Mouse (Mus musculus) adrenal gland, adult 18-20 months (tissue): ENCODE data around the gene Morn1. TPM values are rescaled to one million over a fixed set of nuclear protein-coding genes. Genes with fewer than 3 reads are reported as not detected.

Experiments used
- DNase-seq, 2 experiments: peaks; one replicate each; pipeline ENCODE4 v3.0.0; 2021 to 2022; ENCODE audit warnings: low spot score in 2 of 2
- total RNA-seq, 2 experiments: library from RNA; stranded (reverse); gene quantifications; 1 replicate in 1 of 2; 2 replicates in 1 of 2; pipeline ENCODE4 v1.2.3; 2021

Gene Morn1
- total RNA-seq, 2 experiments from 2014 or later, result 6.6 to 9.8 TPM

GRCm38 (mm10) chr4:155135909-155136585, 49.7 kb downstream of the Morn1 start:
- DNase-seq, result no peak

GRCm38 (mm10) chr4:155137891-155138290, 51.5 kb downstream of the Morn1 start:
- DNase-seq, result no peak

GRCm38 (mm10) chr4:155138451-155138850, 52.1 kb downstream of the Morn1 start:
- DNase-seq, result no peak

GRCm38 (mm10) chr4:155139281-155140045, 53.1 kb downstream of the Morn1 start:
- DNase-seq, result no peak

- DNase-seq, result no peak
These were observed 53.8 kb downstream of the Morn1 start for GRCm38 (mm10) chr4:155140150-155140549.

- DNase-seq, result no peak
These were observed 54.5 kb downstream of the Morn1 start for GRCm38 (mm10) chr4:155140795-155141265.

GRCm38 (mm10) chr4:155142836-155143235, 56.5 kb downstream of the Morn1 start:
- no peak for DNase-seq

GRCm38 (mm10) chr4:155143411-155143810, 57.0 kb downstream of the Morn1 start:
- DNase-seq, result no peak

GRCm38 (mm10) chr4:155143871-155144502, 57.6 kb downstream of the Morn1 start:
- no peak for DNase-seq

- DNase-seq, result no peak
These were observed 58.3 kb downstream of the Morn1 start for GRCm38 (mm10) chr4:155144548-155145180.

GRCm38 (mm10) chr4:155146107-155146823, 59.9 kb downstream of the Morn1 start:
- DNase-seq, result no peak

- DNase-seq, result no peak
These were observed 62.1 kb downstream of the Morn1 start for GRCm38 (mm10) chr4:155148453-155148852.

- no peak for DNase-seq
These were observed 62.7 kb downstream of the Morn1 start for GRCm38 (mm10) chr4:155148910-155149698.

- DNase-seq, result no peak
These were observed 63.5 kb downstream of the Morn1 start for GRCm38 (mm10) chr4:155149941-155150275.

GRCm38 (mm10) chr4:155150276-155151113, 64.1 kb downstream of the Morn1 start:
- DNase-seq, result peak; percentile 84 to 86

GRCm38 (mm10) chr4:155151221-155151788, 64.9 kb downstream of the Morn1 start:
- no peak for DNase-seq

GRCm38 (mm10) chr4:155151845-155152244, 65.5 kb downstream of the Morn1 start:
- DNase-seq, result no peak

GRCm38 (mm10) chr4:155152476-155152875, 66.1 kb downstream of the Morn1 start:
- no peak for DNase-seq
